Mouse (Mus musculus) telencephalon, adult 2 months (tissue): ENCODE measurements around the gene Chac2.
A peak's percentile ranks its signal among the peaks of the same experiment; 100 is the strongest.
"Not testable (repeated sequence)": the region's sequence is repeated elsewhere in the genome, so short reads cannot be mapped to it uniquely, and the experiment has no call there.

Source experiments
- DNase-seq: peaks from one replicate; pipeline ENCODE4 v3.0.0-alpha.2; 2011; ENCODE audit warnings: low read depth, low spot score

The Chac2 gene

DNA sequence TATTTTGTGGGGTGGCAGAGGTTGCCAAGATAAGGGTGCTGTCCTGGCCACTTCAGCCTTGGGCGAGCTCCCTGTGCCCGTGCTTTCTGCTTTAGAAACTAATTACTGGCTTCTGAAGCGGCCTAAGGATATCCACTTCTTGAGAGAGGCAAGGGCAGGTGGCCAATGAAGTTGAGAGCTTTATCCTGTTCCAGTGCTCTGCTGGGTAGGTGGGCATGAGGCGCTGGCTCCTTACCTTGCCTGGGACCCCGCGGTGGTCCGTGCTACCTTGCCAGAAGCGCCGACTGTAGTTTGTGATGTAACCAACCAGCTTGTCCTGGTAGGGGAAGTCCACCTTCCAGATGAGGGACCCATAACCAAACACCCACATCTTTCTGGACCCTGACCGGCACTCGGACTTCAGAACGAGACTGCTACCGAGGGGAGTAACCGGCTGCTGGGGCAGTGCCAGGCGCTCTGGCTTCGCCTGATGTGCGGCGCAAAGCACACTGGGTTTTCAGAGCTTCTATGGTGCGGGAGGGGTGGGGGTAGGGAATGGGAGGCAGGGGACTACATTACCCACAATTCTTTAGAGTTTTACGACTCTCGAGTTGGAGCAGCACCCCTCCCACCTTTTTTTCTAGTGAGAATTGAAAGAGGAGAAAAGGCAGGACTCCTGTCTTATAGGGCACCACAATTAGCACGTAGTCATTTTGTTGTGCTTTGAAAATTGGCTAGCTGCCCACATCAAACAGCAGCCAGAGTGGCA lies at the start of gene Chac2:
Gene Chac2, minus strand, starts transcription at position 474 of the 748 bp plus-strand sequence.
- DNase-seq, result peak; percentile 95

DNA sequence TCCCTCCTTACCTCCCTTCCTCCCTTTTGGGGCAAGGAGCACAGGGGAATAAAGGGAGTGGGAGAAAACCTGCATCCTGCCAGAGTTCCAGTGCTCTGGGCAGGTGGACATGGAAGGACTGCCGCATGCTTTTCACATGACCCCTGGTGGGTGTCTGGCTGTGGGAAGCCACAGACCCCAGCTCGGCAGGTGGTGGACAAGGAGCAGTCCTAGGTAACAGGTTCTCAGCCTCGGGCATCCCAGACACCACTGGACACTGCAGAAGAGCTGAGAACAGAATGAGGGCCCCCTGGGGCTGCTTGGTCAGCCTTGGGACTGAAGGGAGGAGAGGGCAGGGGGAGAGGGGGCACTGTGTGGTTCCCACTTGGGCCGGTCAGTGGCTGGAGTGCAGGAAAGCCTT lies 48.8 kb upstream of the Chac2 start:
- DNase-seq, result no peak

DNA sequence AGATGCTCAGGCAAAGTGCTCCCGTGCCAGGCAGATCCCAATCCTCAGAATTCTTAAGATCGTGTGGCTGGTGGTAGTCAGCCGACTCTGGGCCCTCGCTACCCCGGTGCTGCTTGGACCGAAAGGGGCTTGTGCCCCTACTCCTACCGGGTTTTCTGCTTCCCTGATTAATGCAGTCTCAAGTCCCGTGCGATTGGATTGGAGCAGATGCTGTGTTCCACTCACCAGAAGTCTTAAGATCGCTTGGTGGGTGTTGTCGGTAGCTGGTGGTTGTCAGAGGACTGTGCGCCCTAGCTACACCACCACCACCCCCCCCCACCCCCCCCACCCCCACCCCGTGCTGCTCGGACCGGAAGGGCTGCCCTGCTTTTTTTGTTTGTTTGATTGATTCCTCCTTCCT lies 31.3 kb upstream of the Chac2 start:
- not testable (repeated sequence) for DNase-seq

DNA sequence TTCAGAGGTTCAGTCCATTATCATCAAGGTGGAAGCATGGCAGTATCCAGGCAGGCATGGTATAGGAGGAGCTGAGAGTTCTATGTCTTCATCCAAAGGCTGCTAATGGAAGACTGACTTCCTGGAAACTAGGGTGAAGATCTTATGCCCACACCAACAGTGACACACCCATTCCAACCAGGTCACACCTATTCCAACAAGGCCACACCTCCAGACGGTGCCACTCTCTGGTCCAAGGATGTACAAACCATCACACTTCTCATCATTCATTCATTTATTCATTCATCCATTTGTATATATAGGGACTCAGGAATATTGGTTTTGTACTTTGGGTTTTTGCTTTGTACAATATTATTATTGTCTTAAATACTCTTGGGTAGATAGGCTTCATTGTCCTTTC lies 23.5 kb upstream of the Chac2 start:
- not testable (repeated sequence) for DNase-seq

DNA sequence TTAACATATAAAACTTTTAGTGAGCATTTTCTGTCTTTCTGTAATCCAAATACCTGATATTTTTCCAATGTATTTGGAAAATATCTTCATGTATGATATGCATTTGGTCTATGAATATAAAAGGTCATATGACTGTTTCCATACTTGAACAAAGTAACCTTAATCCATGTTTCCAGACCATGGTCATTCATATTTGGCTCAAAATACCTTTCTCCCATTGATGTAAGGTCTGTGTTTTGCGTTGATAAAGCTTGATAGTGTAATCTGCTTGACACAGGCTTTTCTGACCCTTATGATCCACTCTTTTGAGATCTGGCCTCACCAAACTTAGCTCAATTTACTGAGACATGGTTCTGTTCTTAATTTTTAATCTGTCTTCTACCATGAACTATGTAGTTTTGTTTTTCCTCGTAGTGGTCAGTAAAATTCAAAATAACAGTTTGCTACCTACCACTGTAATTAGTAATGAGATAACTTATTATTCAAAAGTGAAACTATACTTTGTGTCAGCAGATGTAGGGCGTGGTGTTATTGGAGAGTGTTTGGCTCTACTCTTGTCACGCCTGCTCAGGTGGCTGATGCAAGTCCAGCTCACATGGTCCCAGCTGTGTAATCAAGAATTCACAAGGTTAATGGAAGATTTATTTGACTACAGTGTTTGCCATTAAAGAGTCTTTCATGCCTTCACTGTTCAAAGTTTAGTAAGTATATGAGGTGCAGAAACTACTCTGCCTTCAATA lies 15.2 kb upstream of the Chac2 start:
- no peak for DNase-seq

DNA sequence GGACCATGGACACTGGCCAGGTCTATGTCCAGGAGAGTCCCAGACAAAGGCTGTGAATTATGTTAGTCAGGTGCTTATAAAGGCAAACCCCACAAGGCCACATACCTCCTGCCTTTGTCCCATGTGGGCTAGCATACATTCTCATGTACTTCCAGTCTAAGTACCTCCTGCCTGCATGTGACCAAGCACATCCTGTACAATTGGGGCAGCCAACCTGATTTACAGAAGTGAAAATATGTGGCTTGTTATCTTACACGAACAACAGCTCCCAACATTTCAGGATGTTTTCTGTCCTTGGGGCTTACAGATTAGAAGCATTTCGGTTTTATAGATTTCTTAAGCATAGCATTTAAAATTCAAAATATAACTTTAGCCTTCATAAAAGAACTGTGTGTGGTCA lies 13.9 kb upstream of the Chac2 start:
- no peak for DNase-seq

DNA sequence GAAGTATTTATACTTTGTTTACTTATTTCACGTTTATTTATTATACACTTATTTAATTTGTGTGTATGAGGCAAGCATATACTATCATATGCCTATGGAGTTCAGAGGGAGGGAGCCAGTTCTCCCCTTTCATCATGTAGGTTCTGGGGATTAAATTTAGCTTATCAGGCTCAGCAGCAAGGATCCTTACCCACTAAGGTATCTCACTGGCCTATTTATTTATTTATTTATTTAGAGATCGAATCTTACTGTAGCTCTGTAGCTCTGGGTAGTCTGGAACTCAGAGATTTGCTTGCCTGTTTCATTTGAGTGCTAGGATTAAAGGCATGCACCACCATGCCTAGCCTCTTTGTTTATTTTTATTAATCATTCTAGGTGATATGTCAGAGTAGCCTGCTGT lies 12.6 kb upstream of the Chac2 start:
- no peak for DNase-seq

DNA sequence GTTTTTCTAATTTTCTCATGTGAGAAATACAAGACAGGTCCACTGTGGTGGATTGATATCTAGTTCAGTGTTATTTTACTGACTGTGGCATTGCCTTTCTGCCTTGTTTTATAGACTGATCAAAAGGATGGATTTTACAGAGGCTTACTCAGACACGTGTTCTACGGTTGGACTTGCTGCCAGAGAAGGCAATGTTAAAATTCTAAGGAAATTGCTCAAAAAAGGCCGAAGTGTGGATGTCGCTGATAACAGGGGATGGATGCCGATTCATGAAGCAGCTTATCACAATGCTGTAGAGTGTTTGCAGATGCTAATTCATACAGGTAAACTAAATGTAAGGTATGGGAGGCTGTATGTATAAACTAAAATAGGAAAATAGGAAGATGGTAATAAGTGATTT lies 12.0 kb upstream of the Chac2 start:
- no peak for DNase-seq

DNA sequence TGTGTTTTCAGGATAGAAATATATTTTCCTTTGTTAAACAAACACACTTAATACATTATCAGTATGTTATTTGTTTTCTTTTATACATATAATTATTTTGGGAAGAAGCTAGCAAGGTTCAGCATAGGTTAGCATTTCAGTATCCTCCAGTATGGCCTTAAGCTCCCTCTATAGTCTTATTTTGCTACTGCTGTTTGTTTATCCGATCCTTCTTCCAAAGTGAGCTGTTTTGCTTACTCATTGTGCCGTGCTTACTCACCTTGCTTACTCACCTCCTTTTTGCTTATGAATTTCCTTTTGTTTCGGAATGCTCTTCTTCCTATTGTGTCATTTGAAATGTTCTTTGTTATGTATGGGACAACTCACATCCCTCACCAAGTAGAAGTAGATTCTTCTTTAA lies 10.5 kb upstream of the Chac2 start:
- DNase-seq, result no peak

DNA sequence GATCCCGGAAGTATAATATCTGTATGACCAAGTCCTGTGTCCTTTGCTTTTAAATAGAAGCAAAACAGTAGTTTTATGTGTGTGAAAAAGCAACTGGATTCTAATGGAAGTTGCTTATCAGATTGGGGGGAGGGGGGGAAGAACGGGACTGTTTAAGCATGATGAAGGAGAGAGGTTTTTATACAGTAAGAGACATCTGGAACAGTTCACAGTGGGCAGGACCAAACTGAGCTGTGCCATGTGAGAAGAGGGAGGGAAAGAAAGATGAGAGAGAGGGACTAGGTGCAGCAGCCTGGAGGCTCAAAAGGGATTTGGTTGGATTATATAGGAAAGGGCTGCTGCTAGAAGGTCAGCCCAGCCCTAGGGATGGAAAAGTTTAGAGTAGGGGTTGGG lies 471 bp upstream of the Chac2 start:
- no peak for DNase-seq

DNA sequence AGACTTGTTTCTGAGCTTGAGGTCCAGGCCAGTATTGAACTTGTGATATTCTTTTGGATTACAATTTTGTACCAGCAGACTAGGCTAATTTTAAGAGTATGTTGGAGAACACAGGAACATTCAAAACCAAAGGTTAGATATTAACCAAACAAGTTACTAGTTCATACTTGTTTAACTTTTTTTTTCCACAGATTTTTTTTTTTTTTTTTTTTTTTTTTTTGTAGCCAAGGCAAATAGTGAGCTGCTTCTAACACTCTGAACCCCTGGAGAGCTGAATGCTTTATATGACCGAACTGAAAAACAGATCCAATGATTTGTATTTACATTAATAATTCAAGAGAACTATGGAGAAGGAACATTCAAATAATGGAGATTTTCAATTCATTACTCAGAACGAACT lies 913 bp downstream of the Chac2 start:
- DNase-seq, result no peak

DNA sequence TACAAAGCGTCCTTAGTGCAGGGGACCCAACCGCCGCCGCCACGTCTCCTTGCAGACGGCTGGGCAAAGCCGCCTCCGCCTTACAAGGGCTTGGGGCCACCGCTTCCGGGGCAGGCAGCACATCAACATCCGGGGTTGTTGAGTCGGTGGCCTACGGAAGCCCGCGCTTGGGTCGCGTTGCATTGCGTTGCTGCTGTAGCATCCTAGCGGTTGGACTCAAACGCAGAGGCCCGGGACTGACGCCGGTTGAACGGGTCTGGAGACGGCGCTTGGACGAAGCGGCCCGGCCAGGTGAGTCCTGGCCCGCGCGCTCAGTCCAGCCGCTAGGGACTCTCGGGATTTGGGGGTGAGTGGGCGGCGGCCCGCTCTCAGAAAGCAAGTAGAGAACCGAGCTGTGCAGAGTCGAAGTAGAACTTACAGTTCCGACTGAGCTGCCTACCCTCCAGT lies 31.8 kb downstream of the Chac2 start, which contains the start of gene Erlec1:
Gene Erlec1, minus strand, starts transcription at position 57 of the 447 bp plus-strand sequence.
- peak; percentile 94 for DNase-seq

DNA sequence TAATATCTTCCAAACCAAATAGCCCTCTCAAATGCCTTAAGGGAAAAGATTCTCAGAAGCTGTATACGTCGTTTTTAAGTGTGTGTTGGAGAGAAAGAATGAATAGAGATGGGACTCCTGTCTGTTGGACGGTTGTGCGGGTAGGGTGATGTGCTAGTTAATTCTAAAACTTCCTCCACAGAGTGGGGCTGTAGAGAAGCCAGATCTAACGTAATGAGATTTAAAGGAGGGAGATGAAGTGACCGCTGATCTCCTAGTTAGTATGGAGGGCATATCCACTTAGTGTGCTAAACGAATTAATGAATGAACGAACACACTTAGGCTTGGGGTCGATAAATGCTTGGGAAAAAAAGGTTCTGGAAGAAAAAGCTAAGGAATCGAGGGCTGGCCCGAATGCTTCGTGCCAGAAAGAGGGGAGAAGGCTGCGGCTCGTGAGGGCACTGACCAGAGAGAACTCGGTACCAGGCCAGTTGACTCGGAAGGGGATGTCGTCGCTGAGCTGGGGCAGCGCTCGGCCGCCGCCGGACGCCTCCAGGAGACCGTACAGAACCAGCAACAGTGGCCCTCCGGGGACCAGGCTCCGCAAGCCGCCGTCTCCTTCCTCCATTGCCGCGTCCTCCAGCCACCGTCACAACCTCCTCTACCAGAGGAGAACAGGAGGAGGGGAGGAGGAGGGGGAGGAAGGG lies 32.5 kb downstream of the Chac2 start:
- peak; percentile 27 for DNase-seq

DNA sequence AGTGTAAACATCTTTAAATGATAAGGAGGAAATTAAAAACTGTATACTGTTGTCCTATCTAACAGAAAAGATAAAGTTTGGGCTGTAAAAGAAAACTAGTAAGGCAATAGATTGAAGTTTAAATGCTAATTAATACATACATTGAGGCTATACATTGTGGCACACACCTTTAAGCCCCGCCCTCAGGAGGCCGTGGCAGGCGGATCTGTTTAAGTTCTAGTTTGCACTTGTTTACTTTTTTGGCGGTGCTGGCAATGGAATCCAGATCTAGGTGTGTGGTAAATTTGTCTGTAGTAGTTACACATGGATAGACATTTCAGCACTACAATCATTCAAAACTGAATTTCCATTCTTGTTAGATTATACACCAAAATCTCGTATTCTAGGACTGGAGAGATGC lies 33.3 kb downstream of the Chac2 start:
- DNase-seq, result no peak

DNA sequence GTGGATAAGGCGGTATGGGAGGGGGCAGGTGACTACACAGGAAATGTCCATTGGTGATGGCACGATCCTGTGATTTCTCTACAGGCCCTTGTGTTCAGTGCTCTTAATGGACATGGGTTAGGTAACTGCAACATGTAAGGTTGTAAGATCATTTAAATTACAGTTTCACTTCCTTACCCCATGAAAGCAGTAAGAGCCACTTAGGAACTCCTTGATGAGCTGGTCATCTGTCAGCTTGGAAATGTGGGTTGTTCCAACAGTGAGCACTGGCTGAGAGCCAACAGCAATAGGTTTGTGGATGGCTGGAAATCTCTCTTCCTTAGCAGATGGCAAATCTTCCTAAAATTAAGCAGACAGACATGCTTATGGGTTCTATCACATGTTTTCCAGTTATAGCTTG lies 42.6 kb downstream of the Chac2 start:
- peak; percentile 8 for DNase-seq

DNA sequence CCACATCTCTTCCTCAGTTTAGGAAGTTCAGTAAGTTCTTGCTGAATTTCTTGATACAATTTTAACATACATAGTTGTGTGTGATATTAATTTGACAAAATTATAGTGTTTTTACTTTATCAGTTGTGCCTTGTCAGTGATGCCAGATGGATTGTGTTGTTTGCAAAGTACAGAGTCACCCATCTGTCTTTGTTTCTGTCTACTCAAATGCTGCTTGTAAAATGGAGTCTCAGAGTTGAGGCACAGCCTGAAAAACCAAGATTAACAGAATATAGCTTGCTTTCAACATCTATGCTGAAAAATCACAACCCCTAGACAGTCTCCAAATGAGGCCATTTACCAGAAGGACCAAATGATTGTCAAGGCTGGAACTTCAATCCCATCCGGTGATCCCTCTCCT lies 57.7 kb downstream of the Chac2 start:
- peak; percentile 5 for DNase-seq

DNA sequence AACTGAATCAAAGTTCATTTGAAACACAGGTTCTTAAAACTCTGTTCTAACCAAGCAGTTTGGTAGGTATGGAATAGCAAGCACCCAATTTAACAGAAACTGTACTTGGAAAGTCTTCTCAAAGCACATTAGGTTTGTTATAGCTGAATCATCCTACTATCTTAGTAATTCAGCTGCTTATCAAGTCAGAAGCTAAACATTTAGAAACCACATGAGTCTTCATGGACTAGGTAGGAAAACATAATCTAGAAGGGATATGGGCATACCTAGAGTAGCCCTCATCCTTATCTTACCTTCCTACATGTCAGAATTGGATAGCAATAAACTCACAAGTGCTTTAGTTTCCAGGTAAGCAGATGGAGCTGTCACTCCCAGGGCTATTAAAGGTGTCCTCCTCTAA lies 58.1 kb downstream of the Chac2 start:
- DNase-seq, result no peak
